Comparison of ENCODE assay signal across 24 mouse cellular contexts in the genomic region with DNA sequence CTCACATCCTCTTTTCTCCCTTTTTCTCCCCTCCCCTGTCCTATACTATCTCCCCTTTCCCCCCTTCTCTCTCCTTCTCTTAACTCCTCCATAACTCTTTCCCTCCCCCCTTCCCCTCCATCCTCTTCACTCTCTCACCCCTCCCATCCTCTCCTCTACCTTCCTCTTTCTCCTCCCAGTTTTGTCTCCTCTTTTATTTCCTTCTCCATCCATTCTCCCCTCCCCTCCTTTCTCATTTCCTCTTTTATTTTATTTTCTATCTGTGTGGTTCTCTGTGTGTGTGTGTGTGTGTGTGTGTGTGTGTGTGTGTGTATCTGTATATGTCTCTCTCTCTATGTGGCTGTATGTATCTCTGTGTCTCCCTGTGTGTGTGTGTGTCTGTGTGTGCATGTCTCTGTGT. TPM values are rescaled to one million over a fixed set of nuclear protein-coding genes. Genes with fewer than 3 reads are reported as not detected.
"Had no signal": no experiment of that assay in that cellular context is flagged by ENCODE, and none has a peak within 500 bp of the region (broad histone marks: within the 10 kb centered on the region; RNA-seq: fewer than 3 reads in every experiment).

No protein-coding gene starts in this region.

- ATAC-seq: hindbrain, embryonic 16.5 days; inflammation-experienced regulatory T-cells, adult 6 months; intestine, embryonic 15.5 days; intestine, postnatal 0 days; liver, embryonic 12.5 days had no signal

- H3K27ac ChIP-seq: gastrocnemius, adult 2 months; heart, adult 2 months; heart, embryonic 13.5 days; heart, embryonic 15.5 days; hindbrain, embryonic 14.5 days; intestine, embryonic 15.5 days; layer of hippocampus, adult 2 months; left cerebral cortex, adult 2 months; limb, embryonic 13.5 days; limb, embryonic 15.5 days; liver, embryonic 12.5 days had no signal

- H3K4me2 ChIP-seq: heart, embryonic 11.5 days; heart, embryonic 13.5 days; heart, embryonic 15.5 days; hindbrain, embryonic 14.5 days; intestine, embryonic 15.5 days; limb, embryonic 13.5 days; limb, embryonic 15.5 days; liver, embryonic 12.5 days had no signal

- H3K27me3 ChIP-seq: heart, embryonic 13.5 days; heart, embryonic 15.5 days; intestine, embryonic 15.5 days; limb, embryonic 13.5 days; limb, embryonic 15.5 days; liver, embryonic 12.5 days had no signal

- DNase-seq: gastrocnemius, adult 2 months; gastrocnemius, postnatal 10 days; gastrocnemius, postnatal 25 days; heart, adult 2 months; heart, postnatal 14 days; heart, postnatal 36 days; kidney, adult 18-20 months; kidney, adult 8-10 months; kidney, postnatal 10 days; kidney, postnatal 25 days; kidney, postnatal 4 days had no signal

- H3K4me1 ChIP-seq: heart, embryonic 13.5 days; heart, embryonic 15.5 days; intestine, embryonic 15.5 days; limb, embryonic 13.5 days; limb, embryonic 15.5 days; liver, embryonic 12.5 days had no signal

- H3K4me3 ChIP-seq: gastrocnemius, adult 2 months; heart, adult 2 months; heart, embryonic 13.5 days; heart, embryonic 15.5 days; intestine, embryonic 15.5 days; layer of hippocampus, adult 2 months; left cerebral cortex, adult 2 months; limb, embryonic 13.5 days; limb, embryonic 15.5 days; liver, embryonic 12.5 days had no signal

- H3K36me3 ChIP-seq: heart, embryonic 13.5 days; heart, embryonic 15.5 days; intestine, embryonic 15.5 days; limb, embryonic 13.5 days; limb, embryonic 15.5 days; liver, embryonic 12.5 days had no signal

- H3K9ac ChIP-seq: heart, embryonic 13.5 days; heart, embryonic 15.5 days; hindbrain, embryonic 14.5 days; intestine, embryonic 15.5 days; limb, embryonic 13.5 days; limb, embryonic 15.5 days; liver, embryonic 12.5 days had no signal

- H3K9me3 ChIP-seq: heart, embryonic 13.5 days; heart, embryonic 15.5 days; intestine, embryonic 15.5 days; limb, embryonic 13.5 days; limb, embryonic 15.5 days; liver, embryonic 12.5 days had no signal

RNA-seq across cellular contexts. Expression of a gene that starts 6.6 kb away (rescaled TPM):
- polyA plus RNA-seq: inflammation-experienced regulatory T-cells, adult 6 months had no signal
